Mouse (Mus musculus) heart, embryonic 15.5 days (tissue): Measurements from ENCODE around the gene Il2rb. TPM values are rescaled to one million over a fixed set of nuclear protein-coding genes. Genes with fewer than 3 reads are reported as not detected.

Source experiments
- ATAC-seq: fragments of 200-750 bp; cut with Nextera tagmentation; replicated peaks from 2 replicates; pipeline ENCODE4 v1.8.0; 2017; ENCODE audit warnings: low read depth, moderate TSS enrichment; ENCODE audit not compliant: insufficient number of reproducible peaks, insufficient read depth, low FRiP score
- H3K27ac ChIP-seq: fragments of 300-500 bp; sonication (generic); 2 replicates; pipeline ENCODE4 v1.5.1; 2015; ENCODE audit warnings: mild to moderate bottlenecking, inconsistent platforms
- H3K27me3 ChIP-seq: fragments of 300-500 bp; sonication (generic); 2 replicates; pipeline ENCODE4 v1.6.1; 2015; ENCODE audit warnings: inconsistent platforms
- H3K36me3 ChIP-seq: fragments of 300-500 bp; sonication (generic); 2 replicates; pipeline ENCODE4 v1.6.1; 2015; ENCODE audit warnings: mild to moderate bottlenecking, inconsistent platforms
- H3K4me1 ChIP-seq: fragments of 300-500 bp; sonication (generic); replicated peaks from 2 replicates; pipeline ENCODE4 v1.6.1; 2015; ENCODE audit warnings: inconsistent platforms
- H3K4me2 ChIP-seq: fragments of 300-500 bp; sonication (generic); 2 replicates; pipeline ENCODE4 v1.6.1; 2015; ENCODE audit warnings: inconsistent platforms, mild to moderate bottlenecking, moderate library complexity
- H3K4me3 ChIP-seq: fragments of 300-500 bp; sonication (generic); 2 replicates; pipeline ENCODE4 v1.5.1; 2015; ENCODE audit warnings: mild to moderate bottlenecking, inconsistent platforms
- H3K9ac ChIP-seq: fragments of 300-500 bp; sonication (generic); 2 replicates; pipeline ENCODE4 v1.6.1; 2015; ENCODE audit warnings: mild to moderate bottlenecking, inconsistent platforms
- H3K9me3 ChIP-seq: fragments of 300-500 bp; sonication (generic); replicated peaks from 2 replicates; pipeline ENCODE4 v1.6.1; 2016; ENCODE audit warnings: inconsistent platforms
- WGBS: fragments of 180-500 bp; shearing (Covaris S2); methylation state at CpG from one replicate; pipeline ENCODE4 v1.1.7; 2015; ENCODE audit warnings: mixed read lengths; 5-methylcytosine and 5-hydroxymethylcytosine counted together
- polyA plus RNA-seq: library from polyadenylated mRNA; unstranded; fragments of >200 nt; fragmentation: Nextera tagmentation; extraction: Ambion mirVana; gene quantifications from 2 replicates; pipeline ENCODE4 v1.2.1, GENCODE M21; 2015

The Il2rb gene
- polyA plus RNA-seq, 1 experiment from 2014 or later, result 0.30 TPM

DNA sequence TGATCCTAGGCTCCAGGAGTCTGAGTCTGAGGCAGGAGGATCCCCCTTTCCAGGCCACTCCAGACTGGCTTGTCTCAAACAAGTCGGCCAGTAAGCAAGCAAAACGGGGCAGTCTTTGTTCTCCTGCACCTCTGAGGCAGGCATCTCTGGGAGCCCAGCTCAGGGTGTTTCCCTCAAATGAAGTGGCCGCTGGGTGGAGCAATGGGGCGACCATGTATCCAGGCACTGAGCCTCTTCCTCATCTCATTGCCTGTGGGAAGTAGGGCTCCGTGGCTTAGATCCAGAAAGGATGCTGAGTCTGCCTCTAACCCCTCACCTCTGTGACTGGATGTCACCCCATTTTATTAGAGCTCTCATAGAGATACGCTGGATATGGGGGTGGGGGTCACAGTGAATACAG, 28.3 kb downstream of the Il2rb start:
- ATAC-seq, result no peak
- H3K27me3 ChIP-seq, result peaks cover under 1% of the 10 kb centered on the region; the same call in 1 of the 2 replicates
- H3K9ac ChIP-seq, result no peak overlapping the region
- WGBS, result 36% methylated on average over 6 of the region's 6 CpGs
- H3K27ac ChIP-seq, result no peak overlapping the region
- H3K9me3 ChIP-seq, result no peaks in the 10 kb centered on the region
- no peak overlapping the region for H3K4me3 ChIP-seq
- no peaks in the 10 kb centered on the region for H3K36me3 ChIP-seq
- no peak overlapping the region for H3K4me2 ChIP-seq
- peaks cover 18% of the 10 kb centered on the region for H3K4me1 ChIP-seq

DNA sequence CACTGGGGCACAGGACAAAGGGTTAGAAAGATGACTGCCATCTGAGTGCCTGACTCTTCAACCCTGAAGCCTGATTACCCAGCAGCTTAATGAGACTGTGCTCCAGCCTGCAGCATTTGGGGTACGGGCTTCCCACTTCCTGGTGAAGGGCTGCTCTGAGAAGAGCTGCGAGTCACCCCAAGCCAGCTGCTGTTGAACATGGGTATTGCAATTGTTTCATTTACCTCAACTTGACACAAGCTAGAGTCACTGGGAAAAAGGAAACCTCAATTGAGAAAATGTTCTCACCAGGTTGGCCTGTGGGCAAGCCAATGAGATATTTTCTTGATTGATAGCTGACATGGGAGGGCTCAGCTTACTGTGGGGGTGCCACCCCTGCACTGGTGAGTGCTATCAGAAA, 32.1 kb downstream of the Il2rb start:
- no peak overlapping the region for H3K9ac ChIP-seq
- H3K36me3 ChIP-seq, result no peaks in the 10 kb centered on the region
- H3K4me2 ChIP-seq, result no peak overlapping the region
- no peak overlapping the region for H3K4me3 ChIP-seq
- H3K4me1 ChIP-seq, result 0 out of 2 replicates have a peak, but pooled peaks cover 6% of the 10 kb centered on the region
- H3K27me3 ChIP-seq, result peaks cover 2% of the 10 kb centered on the region; the same call in 1 of the 2 replicates
- H3K9me3 ChIP-seq, result no peaks in the 10 kb centered on the region
- no peak for ATAC-seq
- 33% methylated on average over 2 of the region's 2 CpGs for WGBS
- H3K27ac ChIP-seq, result no peak overlapping the region

DNA sequence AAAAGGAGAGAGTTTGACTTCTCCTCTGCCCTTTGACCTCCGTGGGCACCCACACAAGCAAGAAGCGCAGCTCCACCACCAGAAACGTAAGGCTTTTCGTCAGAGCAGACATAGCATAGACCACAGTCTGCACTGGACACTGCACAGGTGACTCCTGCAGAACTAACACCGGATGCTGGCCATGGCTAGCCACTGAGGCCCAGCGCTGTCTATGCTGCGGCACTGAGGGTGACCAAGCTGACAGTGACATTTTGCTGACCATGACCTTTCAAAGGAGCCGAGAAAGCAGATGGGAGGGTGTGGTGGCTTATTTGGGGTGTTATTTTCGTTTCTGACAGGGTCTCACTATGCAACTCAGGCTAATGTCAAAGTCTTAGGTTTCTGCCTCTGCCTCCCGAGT, 37.9 kb downstream of the Il2rb start:
- ATAC-seq, result no peak
- 73% methylated on average over 10 of the region's 10 CpGs for WGBS
- Histone ChIP-seq H3K9me3 (no peaks in the 10 kb centered on the region), H3K4me2 (no peak overlapping the region), H3K9ac (no peak overlapping the region), H3K36me3 (no peaks in the 10 kb centered on the region), H3K4me3 (no peak overlapping the region), H3K27me3 (0 out of 2 replicates have a peak, but pooled peaks cover 2% of the 10 kb centered on the region), H3K27ac (no peak overlapping the region), H3K4me1 (peaks cover 3% of the 10 kb centered on the region; the same call in 1 of the 2 replicates)

DNA sequence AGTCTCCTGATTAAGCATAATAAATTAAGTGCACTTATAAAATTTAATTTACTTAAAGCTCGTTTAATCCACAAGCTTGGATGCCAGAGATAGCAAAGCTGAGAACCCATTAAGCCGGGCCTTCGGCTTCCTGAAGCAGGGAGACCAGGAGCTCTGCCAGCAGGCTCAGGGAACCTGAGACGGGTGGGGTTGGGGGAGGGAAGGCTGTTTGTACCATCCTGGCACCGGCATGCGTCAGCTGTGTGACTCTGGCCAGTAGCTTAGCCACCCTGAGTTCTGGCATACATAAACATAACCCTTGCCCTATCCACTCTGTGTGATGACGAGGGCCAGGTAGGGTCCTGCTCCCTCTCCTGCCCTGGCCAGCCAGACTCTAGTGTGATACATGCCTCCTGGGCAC, 39.0 kb downstream of the Il2rb start:
- Histone ChIP-seq H3K27ac (no peak overlapping the region), H3K27me3 (no peaks in the 10 kb centered on the region), H3K36me3 (no peaks in the 10 kb centered on the region), H3K4me3 (no peak overlapping the region), H3K9me3 (no peaks in the 10 kb centered on the region), H3K4me1 (peaks cover 3% of the 10 kb centered on the region), H3K4me2 (no peak overlapping the region), H3K9ac (no peak overlapping the region)
- no peak for ATAC-seq
- 52% methylated on average over 7 of the region's 7 CpGs for whole genome bisulfite sequencing

DNA sequence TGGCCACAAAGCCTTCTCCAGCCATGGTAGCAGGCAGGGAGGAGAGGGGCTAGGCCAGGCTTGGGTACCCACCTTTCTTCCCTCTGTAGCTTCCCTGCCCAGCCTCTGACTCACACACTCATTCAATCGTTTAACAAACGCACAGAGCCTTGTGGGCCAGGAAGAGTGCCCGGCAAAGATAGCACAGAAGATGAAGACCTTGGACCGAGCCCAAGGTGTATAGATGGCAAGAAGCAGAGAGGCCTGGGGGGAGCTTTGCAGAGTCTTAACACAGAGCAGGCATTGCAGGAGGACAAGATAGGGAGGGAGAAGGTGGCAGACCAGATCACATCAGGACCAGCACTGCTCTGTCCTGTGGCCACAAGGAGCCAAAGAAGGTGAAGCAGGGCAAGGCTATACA, 39.9 kb downstream of the Il2rb start:
- no peaks in the 10 kb centered on the region for H3K36me3 ChIP-seq

DNA sequence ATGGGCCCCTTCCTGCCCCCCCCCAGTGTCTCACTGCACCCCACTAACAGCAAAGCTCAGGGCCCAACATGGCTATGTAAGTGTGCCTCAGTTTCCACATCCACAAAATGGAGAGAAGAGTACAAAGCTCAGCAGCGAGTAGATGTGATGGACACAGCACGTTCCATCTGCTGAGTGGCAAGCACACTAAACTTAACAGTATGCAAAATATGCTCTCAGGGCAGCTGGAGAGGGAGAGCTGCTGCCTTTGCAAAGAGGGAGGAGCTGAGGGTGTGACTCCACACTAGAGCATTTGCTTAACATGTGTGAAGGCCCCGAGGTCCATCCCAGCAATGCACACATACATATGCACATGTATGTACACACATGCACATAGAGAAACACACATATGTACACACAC, 42.1 kb downstream of the Il2rb start:
- Histone ChIP-seq H3K27me3 (no peaks in the 10 kb centered on the region), H3K4me1 (peaks cover 26% of the 10 kb centered on the region), H3K4me2 (no peak overlapping the region), H3K4me3 (no peak overlapping the region), H3K27ac (no peak overlapping the region), H3K9ac (no peak overlapping the region), H3K36me3 (no peaks in the 10 kb centered on the region), H3K9me3 (no peaks in the 10 kb centered on the region)
- WGBS, result 70% methylated on average over 3 of the region's 3 CpGs
- ATAC-seq, result no peak

More for the DNA sequence above, 39.9 kb downstream of the Il2rb start:
- H3K9me3 ChIP-seq, result no peaks in the 10 kb centered on the region
- no peak overlapping the region for H3K4me3 ChIP-seq
- peaks cover 8% of the 10 kb centered on the region for H3K4me1 ChIP-seq
- no peak overlapping the region for H3K4me2 ChIP-seq
- H3K9ac ChIP-seq, result no peak overlapping the region
- no peaks in the 10 kb centered on the region for H3K27me3 ChIP-seq
- H3K27ac ChIP-seq, result no peak overlapping the region
- no peak for ATAC-seq
- 35% methylated on average over 4 of the region's 4 CpGs for WGBS

DNA sequence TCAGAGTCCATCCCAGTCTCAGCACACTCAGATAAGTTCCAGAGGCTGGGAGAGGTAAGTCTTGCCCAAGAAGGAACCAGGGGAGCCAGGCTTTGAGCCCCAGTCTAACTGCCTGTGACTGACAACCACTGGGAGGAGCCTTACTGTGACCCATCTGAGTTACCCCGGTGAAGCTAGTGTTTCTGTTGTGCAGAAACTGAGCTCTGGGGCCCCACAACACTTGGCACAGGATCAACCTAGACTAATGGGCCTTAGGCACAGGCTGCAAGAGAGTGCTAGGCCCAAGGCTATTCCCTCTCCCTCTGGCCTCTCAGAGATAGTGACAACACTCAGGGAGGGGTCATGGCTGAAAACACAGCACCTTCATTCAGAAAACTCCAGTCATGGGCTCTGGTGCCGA, 43.9 kb downstream of the Il2rb start:
- WGBS, result 63% methylated on average over 2 of the region's 2 CpGs
- Histone ChIP-seq H3K9ac (no peak overlapping the region), H3K27me3 (no peaks in the 10 kb centered on the region), H3K4me2 (no peak overlapping the region), H3K36me3 (no peaks in the 10 kb centered on the region), H3K4me3 (no peak overlapping the region), H3K4me1 (peaks cover 32% of the 10 kb centered on the region), H3K27ac (no peak overlapping the region), H3K9me3 (no peaks in the 10 kb centered on the region)
- no peak for ATAC-seq

DNA sequence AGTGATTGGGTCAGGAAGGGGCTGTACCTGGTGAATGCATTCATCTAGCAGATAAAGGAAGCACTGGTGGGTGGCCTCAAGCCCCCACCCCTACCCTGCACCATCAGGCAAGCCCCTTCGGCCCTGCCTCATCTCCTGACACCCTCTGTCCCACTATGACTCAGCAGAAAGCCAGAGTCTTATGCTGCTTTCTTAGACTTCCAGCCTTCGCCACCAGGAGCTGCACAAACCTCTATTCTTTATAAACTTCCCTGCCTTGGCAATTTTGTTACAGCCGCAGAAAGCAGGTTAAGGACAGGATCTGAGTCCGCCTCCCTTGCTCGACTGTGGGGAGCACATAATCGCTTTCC, 44.7 kb downstream of the Il2rb start:
- H3K4me3 ChIP-seq, result no peak overlapping the region
- no peaks in the 10 kb centered on the region for H3K36me3 ChIP-seq
- no peak for ATAC-seq
- H3K27ac ChIP-seq, result peak overlapping the region; percentile 87
- H3K4me2 ChIP-seq, result no peak overlapping the region
- no peaks in the 10 kb centered on the region for H3K27me3 ChIP-seq
- H3K4me1 ChIP-seq, result peaks cover 32% of the 10 kb centered on the region
- no peak overlapping the region for H3K9ac ChIP-seq
- no peaks in the 10 kb centered on the region for H3K9me3 ChIP-seq
- 89% methylated on average over 6 of the region's 6 CpGs for WGBS

DNA sequence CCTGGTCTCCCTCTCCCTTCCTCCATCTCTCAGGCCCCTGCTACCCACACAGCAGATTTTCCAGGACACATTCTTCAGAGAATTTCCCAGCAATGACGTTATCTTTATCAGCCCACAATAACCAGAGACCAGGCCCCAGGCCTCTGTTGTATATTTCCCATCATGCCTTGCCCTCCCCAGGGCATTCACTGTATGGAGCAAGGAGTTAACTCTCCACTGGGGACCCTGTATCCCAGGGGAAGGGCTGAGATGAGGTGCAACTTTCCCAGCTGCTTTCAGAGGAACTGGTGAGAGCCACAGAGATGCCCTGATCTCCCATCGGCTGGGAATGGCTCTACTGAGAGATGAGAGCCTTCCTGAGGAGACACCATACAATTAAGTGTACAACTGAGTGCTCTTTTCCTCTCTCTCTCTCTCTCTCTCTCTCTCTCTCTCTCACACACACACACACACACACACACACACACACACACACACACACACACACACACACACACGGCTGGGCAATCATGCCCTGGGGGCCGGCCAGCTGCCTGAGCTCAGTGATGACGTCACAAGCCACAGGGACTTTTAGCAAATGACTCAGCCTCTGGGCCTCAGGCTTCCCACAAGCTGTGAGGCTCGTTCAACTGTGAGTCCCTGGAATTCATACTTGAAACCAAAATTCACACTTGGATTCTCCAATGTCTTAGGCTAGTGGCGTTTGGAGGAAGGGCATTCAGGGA, 45.2 kb downstream of the Il2rb start:
- WGBS, result 20% methylated on average over 7 of the region's 7 CpGs
- Histone ChIP-seq H3K4me2 (no peak overlapping the region), H3K9ac (no peak overlapping the region), H3K4me1 (peaks cover 29% of the 10 kb centered on the region), H3K27me3 (no peaks in the 10 kb centered on the region), H3K9me3 (no peaks in the 10 kb centered on the region), H3K27ac (peak overlapping the region; percentile 87), H3K36me3 (no peaks in the 10 kb centered on the region), H3K4me3 (no peak overlapping the region)
- ATAC-seq, result 0 out of 2 replicates have a peak, but pooled peaks have one; percentile 12

DNA sequence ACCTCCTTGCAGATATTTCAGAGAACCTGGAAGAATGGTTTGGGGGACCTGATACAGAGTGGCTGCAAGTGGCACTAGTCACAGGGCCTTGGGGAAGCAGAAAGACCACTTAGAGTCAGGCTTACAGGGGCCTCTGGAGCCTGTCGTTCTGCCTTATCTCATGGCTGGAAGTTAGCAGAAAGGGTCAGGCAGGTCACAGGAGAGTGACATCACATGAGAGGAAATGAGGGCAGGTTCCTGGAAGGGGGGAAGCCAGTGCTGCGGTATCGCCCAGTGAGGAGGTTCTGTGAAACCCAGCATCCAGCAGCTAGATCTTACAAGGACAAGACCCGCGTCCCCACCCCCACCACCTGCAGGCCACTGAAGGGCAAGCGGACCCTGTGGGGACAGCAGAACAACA, 45.9 kb downstream of the Il2rb start:
- Histone ChIP-seq H3K4me1 (peaks cover 33% of the 10 kb centered on the region), H3K27me3 (no peaks in the 10 kb centered on the region), H3K36me3 (no peaks in the 10 kb centered on the region), H3K4me2 (no peak overlapping the region), H3K27ac (peak overlapping the region; percentile 87), H3K4me3 (no peak overlapping the region), H3K9me3 (no peaks in the 10 kb centered on the region), H3K9ac (no peak overlapping the region)
- WGBS, result 46% methylated on average over 6 of the region's 6 CpGs
- ATAC-seq, result no peak

DNA sequence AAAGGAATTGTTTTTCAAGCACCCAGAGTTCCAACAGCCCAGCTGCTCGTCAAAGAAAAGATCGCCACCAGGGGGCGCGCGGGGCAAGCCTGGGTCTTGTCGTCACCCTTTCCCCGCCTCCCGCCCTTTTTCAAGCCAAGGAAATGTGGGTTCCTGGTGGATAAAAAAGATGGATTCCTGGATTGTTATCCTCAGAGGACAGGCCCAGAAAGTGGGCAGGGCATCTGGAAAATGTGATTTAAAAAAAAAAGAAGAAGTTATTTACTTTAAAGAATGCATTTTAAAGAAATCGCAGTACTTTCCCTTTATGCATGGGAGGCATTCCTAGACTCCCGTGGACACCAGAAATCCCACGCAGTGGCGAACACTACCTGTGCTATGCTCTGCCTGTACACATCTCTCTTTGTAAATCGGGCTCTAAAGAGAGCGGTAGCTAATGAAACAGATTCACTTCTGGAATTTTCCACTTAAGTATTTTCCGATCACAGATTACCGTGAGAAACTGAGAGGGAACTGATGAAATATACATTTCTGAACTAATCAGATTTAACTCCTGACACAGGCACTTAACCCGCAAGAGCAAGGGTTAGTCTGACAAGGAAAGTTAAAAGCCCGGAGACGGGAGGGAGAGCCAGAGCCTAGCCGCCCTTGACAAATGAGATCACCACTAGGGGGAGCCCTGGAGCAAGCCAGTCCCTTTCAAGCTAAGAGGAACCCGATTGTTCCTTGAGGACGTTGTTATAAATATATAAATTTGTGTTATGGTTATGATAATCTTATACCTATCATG, 47.1 kb downstream of the Il2rb start:
- peak overlapping the region; percentile 87 for H3K27ac ChIP-seq
- 0 out of 2 replicates have a peak, but pooled peaks have one; percentile 29 for ATAC-seq
- peak overlapping the region; percentile 45 for H3K4me3 ChIP-seq
- peak overlapping the region; percentile 60 for H3K9ac ChIP-seq
- WGBS, result under 1% methylated on average over 22 of the region's 22 CpGs
- peaks cover 1% of the 10 kb centered on the region; the same call in 1 of the 2 replicates for H3K27me3 ChIP-seq
- H3K4me2 ChIP-seq, result peak overlapping the region; percentile 73
- H3K4me1 ChIP-seq, result peaks cover 39% of the 10 kb centered on the region
- no peaks in the 10 kb centered on the region for H3K36me3 ChIP-seq
- H3K9me3 ChIP-seq, result no peaks in the 10 kb centered on the region
